8 mouse cellular contexts compared by ENCODE assay signal in genomic region chr5:113954421-113954820, GRCm38 (mm10). TPM values are rescaled to one million over a fixed set of nuclear protein-coding genes. Genes with fewer than 3 reads are reported as not detected.
DNase-seq lines count a peak whose midpoint lies in the region; ATAC-seq lines count a peak whose summit lies in the region.

No protein-coding gene starts in this region.

- no peak overlapping the region for H3K27ac ChIP-seq in hindbrain, embryonic 11.5 days (ENCODE audit: low read depth, low read length)

- no peak overlapping the region for H3K9ac ChIP-seq in hindbrain, embryonic 11.5 days (ENCODE audit: low read depth, low read length)

- H3K9me3 ChIP-seq in hindbrain, embryonic 11.5 days (ENCODE audit: control insufficient read depth, low read length), result no peaks in the 10 kb centered on the region

- WGBS in hindbrain, embryonic 11.5 days, result 13% methylated on average over 7 of the region's 7 CpGs

- no peak overlapping the region for H3K4me2 ChIP-seq in hindbrain, embryonic 11.5 days (replicated peaks; ENCODE audit: low read depth, low read length)

- no peaks in the 10 kb centered on the region for H3K4me1 ChIP-seq in hindbrain, embryonic 11.5 days (replicated peaks; ENCODE audit: control insufficient read depth, insufficient read depth, low read length)

- no peak overlapping the region for H3K4me3 ChIP-seq in hindbrain, embryonic 11.5 days (ENCODE audit: low read depth, low read length)

- H3K36me3 ChIP-seq in hindbrain, embryonic 11.5 days (ENCODE audit: control insufficient read depth, insufficient read depth, low read length), result peaks cover 9% of the 10 kb centered on the region; the same call in 1 of the 2 replicates

- peak; percentile 85 for DNase-seq in Muller cell, postnatal 12 days (ENCODE audit: inconsistent ontology term)
- peak; percentile 86 for DNase-seq in cerebellum, adult 9-10 months
- peak; percentile 59 to 80 for DNase-seq in frontal cortex, postnatal 10 days (ENCODE audit: low spot score in 2 of 2)
- DNase-seq in hindbrain, embryonic 11.5 days (ENCODE audit: low spot score), result peak; percentile 90
- peak; percentile 74 to 93 for DNase-seq in layer of hippocampus, postnatal 25 days (ENCODE audit: extremely low spot score in 1 of 2, low spot score in 1 of 2)
- peak; percentile 87 to 94 for DNase-seq in right cerebral cortex, adult 2 months (ENCODE audit: low spot score in 2 of 2)
- DNase-seq in urinary bladder, postnatal 25 days (ENCODE audit: low spot score), result peak; percentile 83

- H3K27me3 ChIP-seq in hindbrain, embryonic 11.5 days (ENCODE audit: control insufficient read depth, insufficient read depth, low read length), result no peaks in the 10 kb centered on the region

- ATAC-seq in hindbrain, embryonic 11.5 days (ENCODE audit: low FRiP score), result no peak
- ATAC-seq in megakaryocyte, adult 5-6 weeks (ENCODE audit: poor library complexity, severe bottlenecking), result peak; percentile 78

RNA-seq across cellular contexts. Expression of gene Ssh1, which starts 39.3 kb away (rescaled TPM):
- polyA plus RNA-seq in hindbrain, embryonic 11.5 days (2014; fragmentation: Nextera tagmentation; extraction: Ambion mirVana), result 27.9 and 30.3 TPM in 2 replicates
- 10 to 100 TPM; 22.9 to 27.6 TPM for total RNA-seq in layer of hippocampus, postnatal 25 days (2021)
- total RNA-seq in megakaryocyte, adult 5-6 weeks (2015), result 10.2 and 10.4 TPM in 2 replicates
- total RNA-seq in megakaryocyte, adult 5-6 weeks (2017), result 4.7 and 4.9 TPM in 2 replicates

RNA-seq across cellular contexts. Expression of gene Coro1c, which starts 45.9 kb away (rescaled TPM):
- polyA plus RNA-seq in hindbrain, embryonic 11.5 days (2014; fragmentation: Nextera tagmentation; extraction: Ambion mirVana), result 192 and 230 TPM in 2 replicates
- total RNA-seq in layer of hippocampus, postnatal 25 days (2021), result 10 to 100 TPM; 82.7 to 91.6 TPM
- 93.2 and 103 TPM in 2 replicates for total RNA-seq in megakaryocyte, adult 5-6 weeks (2015)
- total RNA-seq in megakaryocyte, adult 5-6 weeks (2017), result 141 and 145 TPM in 2 replicates

RNA-seq across cellular contexts. Expression of gene Dao, which starts 49.1 kb away (rescaled TPM):
- polyA plus RNA-seq in hindbrain, embryonic 11.5 days (2014; fragmentation: Nextera tagmentation; extraction: Ambion mirVana), result not detected in 2 replicates
- total RNA-seq in layer of hippocampus, postnatal 25 days (2021), result not detected
- total RNA-seq in megakaryocyte, adult 5-6 weeks (2015), result not detected in 2 replicates
- not detected in 2 replicates for total RNA-seq in megakaryocyte, adult 5-6 weeks (2017)
